Mouse (Mus musculus) erythroblast, embryonic 14.5 days (primary cell): Measurements from ENCODE around the gene St3gal3.

Experiments used
- GATA1 ChIP-seq: IDR thresholded peaks from 2 replicates; pipeline ENCODE4 v1.6.1; 2012; ENCODE audit warnings: low read length, inconsistent platforms, mixed read lengths
- TAL1 ChIP-seq: IDR thresholded peaks from 3 replicates; pipeline ENCODE4 v1.6.1; 2012; ENCODE audit warnings: low read length, inconsistent platforms, mixed read lengths

- no peak for TF ChIP-seq TAL1
- TF ChIP-seq GATA1, result no peak
Measured at GRCm38 (mm10) chr4:118108779-118109178, 25.9 kb downstream of the St3gal3 start.
